Mouse (Mus musculus): ENCODE results near the gene Tmem131l. TPM values are rescaled to one million over a fixed set of nuclear protein-coding genes. Genes with fewer than 3 reads are reported as not detected.

Tmem131l gene
- 14.2 and 14.4 TPM in 2 replicates for polyA plus RNA-seq (2015; fragmentation: Nextera tagmentation; extraction: Ambion mirVana)

DNA sequence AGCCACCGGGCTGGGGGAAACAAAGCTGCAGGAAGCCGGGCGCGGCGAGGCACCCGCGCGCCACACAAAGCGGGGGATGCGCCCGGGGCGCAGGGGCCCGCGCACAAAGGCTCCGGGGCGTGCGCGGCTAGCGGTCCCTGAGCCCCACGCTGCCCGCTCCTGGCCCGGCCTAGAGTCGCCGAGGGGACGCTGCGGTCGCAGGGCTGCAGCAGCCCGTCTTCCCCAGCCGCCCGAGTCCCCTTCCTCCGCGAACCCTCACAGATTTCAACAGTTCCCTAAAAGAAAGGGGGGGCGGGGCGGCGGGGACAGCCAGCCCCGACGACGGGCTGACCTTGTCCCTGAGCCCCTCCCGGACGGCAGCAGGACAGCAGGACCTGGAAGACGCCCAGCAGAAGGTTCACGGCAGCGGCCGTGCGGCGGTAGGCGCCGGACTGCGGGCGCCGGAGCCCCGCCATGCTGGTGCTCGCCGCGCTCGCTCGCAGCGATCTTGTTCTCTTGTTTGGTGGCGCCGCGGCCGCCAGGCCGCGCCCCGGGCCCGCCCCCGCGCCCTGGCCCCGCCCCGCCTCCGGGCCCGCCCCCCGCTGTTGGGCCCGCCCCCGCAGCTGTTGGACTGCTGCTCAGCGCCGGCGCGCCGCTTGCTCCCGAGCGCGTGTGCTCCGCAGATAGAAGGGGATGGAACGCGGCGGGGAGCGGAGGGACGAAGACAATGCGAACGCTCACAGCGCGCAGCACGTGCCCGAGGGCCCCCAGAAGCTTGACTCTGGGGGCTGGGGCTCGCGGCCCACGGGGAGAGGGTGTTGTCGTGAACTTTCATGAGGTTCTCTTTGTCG is at the start of gene Tmem131l:
Tmem131l (minus strand) TSS at position 530 of the 830 bp plus-strand sequence.

Other genes with a start within 250 kb of the Tmem131l start
- 6.4 and 10.4 TPM in 2 replicates for gene Tlr2, start 198.4 kb downstream of the Tmem131l start, polyA plus RNA-seq (2015; fragmentation: Nextera tagmentation; extraction: Ambion mirVana)
- gene Mnd1, start 115.6 kb upstream of the Tmem131l start, polyA plus RNA-seq (2015; fragmentation: Nextera tagmentation; extraction: Ambion mirVana): 8.7 and 13.4 TPM in 2 replicates
- 0.20 and 0.36 TPM in 2 replicates for gene Gm6525, start 133.9 kb upstream of the Tmem131l start, polyA plus RNA-seq (2015; fragmentation: Nextera tagmentation; extraction: Ambion mirVana)

All from urinary bladder, postnatal 0 days (tissue).